Mouse (Mus musculus): ENCODE measurements around the gene A730009L09Rik.

Gene A730009L09Rik

GRCm38 (mm10) chr16:84514821-84515220 is at the start of gene A730009L09Rik:
Gene A730009L09Rik, plus strand, starts transcription at chr16:84515121.
- DNase-seq = no peak

GRCm38 (mm10) chr16:84465581-84466165 is 49.2 kb upstream of the A730009L09Rik start:
- no peak for DNase-seq

- DNase-seq = peak in 1 of 2 experiments; percentile 9
Measured at GRCm38 (mm10) chr16:84468898-84469297, 46.0 kb upstream of the A730009L09Rik start.

- no peak for DNase-seq
Measured at GRCm38 (mm10) chr16:84469994-84470393, 44.9 kb upstream of the A730009L09Rik start.

GRCm38 (mm10) chr16:84473406-84473805 is 41.5 kb upstream of the A730009L09Rik start:
- DNase-seq = no peak

GRCm38 (mm10) chr16:84474712-84475111 is 40.2 kb upstream of the A730009L09Rik start:
- no peak for DNase-seq

- no peak for DNase-seq
Measured at GRCm38 (mm10) chr16:84476948-84477347, 38.0 kb upstream of the A730009L09Rik start.

GRCm38 (mm10) chr16:84477528-84477927 is 37.4 kb upstream of the A730009L09Rik start:
- DNase-seq = no peak

- no peak for DNase-seq
Measured at GRCm38 (mm10) chr16:84477952-84478351, 37.0 kb upstream of the A730009L09Rik start.

- no peak for DNase-seq
Measured at GRCm38 (mm10) chr16:84485931-84486330, 29.0 kb upstream of the A730009L09Rik start.

GRCm38 (mm10) chr16:84494818-84495217 is 20.1 kb upstream of the A730009L09Rik start:
- no peak for DNase-seq

GRCm38 (mm10) chr16:84495438-84495837 is 19.5 kb upstream of the A730009L09Rik start:
- peak; percentile 13 to 22 for DNase-seq

GRCm38 (mm10) chr16:84507681-84508080 is 7.2 kb upstream of the A730009L09Rik start:
- no peak for DNase-seq

- no peak for DNase-seq
Measured at GRCm38 (mm10) chr16:84521975-84522635, 7.2 kb downstream of the A730009L09Rik start.

GRCm38 (mm10) chr16:84523061-84523460 is 8.1 kb downstream of the A730009L09Rik start:
- DNase-seq = peak; percentile 10 to 28

GRCm38 (mm10) chr16:84527375-84527774 is 12.5 kb downstream of the A730009L09Rik start:
- peak; percentile 59 to 62 for DNase-seq

- no peak for DNase-seq
Measured at GRCm38 (mm10) chr16:84532803-84533202, 17.9 kb downstream of the A730009L09Rik start.

- DNase-seq = no peak
Measured at GRCm38 (mm10) chr16:84546059-84546458, 31.1 kb downstream of the A730009L09Rik start.

GRCm38 (mm10) chr16:84549122-84549521 is 34.2 kb downstream of the A730009L09Rik start:
- no peak for DNase-seq

GRCm38 (mm10) chr16:84550445-84550844 is 35.5 kb downstream of the A730009L09Rik start:
- DNase-seq = no peak

GRCm38 (mm10) chr16:84553981-84554380 is 39.1 kb downstream of the A730009L09Rik start:
- no peak for DNase-seq

GRCm38 (mm10) chr16:84558113-84558917 is 43.4 kb downstream of the A730009L09Rik start:
- DNase-seq = no peak

- peak; percentile 47 to 48 for DNase-seq
Measured at GRCm38 (mm10) chr16:84559569-84560278, 44.8 kb downstream of the A730009L09Rik start.

All from cerebellum, postnatal 10 days (tissue).